Mouse (Mus musculus) small intestine, adult 2 months (tissue): Measurements from ENCODE around the gene Zmat1. TPM values are rescaled to one million over a fixed set of nuclear protein-coding genes. Genes with fewer than 3 reads are reported as not detected.

ENCODE experiments used
- H3K27ac ChIP-seq: fragments of 200-500 bp; 2 replicates; pipeline ENCODE4 v1.5.1; 2012; ENCODE audit warnings: low read depth, low read length, control low read depth, inconsistent platforms; ENCODE audit not compliant: insufficient read depth
- H3K27me3 ChIP-seq: fragments of 200-500 bp; 2 replicates; pipeline ENCODE4 v1.6.1; 2012; ENCODE audit warnings: mild to moderate bottlenecking, moderate library complexity, low read length, inconsistent platforms; ENCODE audit not compliant: control insufficient read depth, insufficient read depth
- H3K36me3 ChIP-seq: fragments of 200-500 bp; 2 replicates; pipeline ENCODE4 v1.6.1; 2012; ENCODE audit warnings: mild to moderate bottlenecking, low read length, control low read depth, inconsistent platforms; ENCODE audit not compliant: control insufficient read depth, insufficient read depth
- H3K4me1 ChIP-seq: fragments of 200-500 bp; 2 replicates; pipeline ENCODE4 v1.6.1; 2012; ENCODE audit warnings: low read length, inconsistent platforms, mixed read lengths; ENCODE audit not compliant: control insufficient read depth, insufficient read depth, insufficient read length
- H3K4me3 ChIP-seq: fragments of 200-500 bp; 2 replicates; pipeline ENCODE4 v1.5.1; 2012; ENCODE audit warnings: low read depth, mild to moderate bottlenecking, control low read depth, inconsistent platforms, low read length, moderate library complexity
- CTCF ChIP-seq: fragments of 200-500 bp; IDR thresholded peaks from 2 replicates; pipeline ENCODE4 v1.5.1; 2012; ENCODE audit warnings: low read depth, mild to moderate bottlenecking, control low read depth, inconsistent platforms, low read length, moderate library complexity, mixed read lengths; ENCODE audit not compliant: insufficient replicate concordance, insufficient read length; ENCODE audit errors: extremely low read depth
- POLR2A ChIP-seq: fragments of 200-500 bp; IDR thresholded peaks from 2 replicates; pipeline ENCODE4 v1.6.1; 2012; ENCODE audit warnings: low read depth, mild to moderate bottlenecking, control low read depth, inconsistent platforms, low read length, moderate library complexity
- WGBS: fragments of 180-500 bp; shearing (Covaris S2); methylation state at CpG from one replicate; pipeline ENCODE4 v1.1.7; 2018; 5-methylcytosine and 5-hydroxymethylcytosine counted together
- polyA plus RNA-seq: library from polyadenylated mRNA; depleted of rRNA; stranded (reverse); fragments of >200 nt; gene quantifications from 2 replicates; pipeline ENCODE4 v1.2.3, GENCODE M21; 2012; rRNA removed

The Zmat1 gene
- polyA plus RNA-seq, 1 experiment = 0.20 TPM

- WGBS = 56% methylated on average over 38 of the region's 53 CpGs
- no peaks in the 10 kb centered on the region for H3K36me3 ChIP-seq
These were observed 45.5 kb downstream of the Zmat1 start for GRCm38 (mm10) chrX:134963305-134964094.

GRCm38 (mm10) chrX:134930361-134930760 is 78.6 kb downstream of the Zmat1 start:
- 31% methylated on average over 5 of the region's 5 CpGs for WGBS
- no peaks in the 10 kb centered on the region for H3K4me1 ChIP-seq
- TF ChIP-seq CTCF (no peak), POLR2A (no peak)
- no peak overlapping the region for H3K27ac ChIP-seq
- H3K36me3 ChIP-seq = no peaks in the 10 kb centered on the region
- H3K4me3 ChIP-seq = no peak overlapping the region
- no peaks in the 10 kb centered on the region for H3K27me3 ChIP-seq

More at GRCm38 (mm10) chrX:134963305-134964094, 45.5 kb downstream of the Zmat1 start:
- Histone ChIP-seq H3K4me3 (peak overlapping the region; percentile 50), H3K27ac (no peak overlapping the region), H3K4me1 (0 out of 2 replicates have a peak, but pooled peaks cover 3% of the 10 kb centered on the region), H3K27me3 (no peaks in the 10 kb centered on the region)
- TF ChIP-seq CTCF (no peak), POLR2A (no peak)

GRCm38 (mm10) chrX:134929927-134930326 is 79.1 kb downstream of the Zmat1 start:
- no peak overlapping the region for H3K4me3 ChIP-seq
- no peak overlapping the region for H3K27ac ChIP-seq
- H3K27me3 ChIP-seq = no peaks in the 10 kb centered on the region
- 73% methylated on average over 5 of the region's 5 CpGs for WGBS
- no peaks in the 10 kb centered on the region for H3K36me3 ChIP-seq
- H3K4me1 ChIP-seq = no peaks in the 10 kb centered on the region
- TF ChIP-seq POLR2A = no peak
- no peak for TF ChIP-seq CTCF

GRCm38 (mm10) chrX:134925058-134925457 is 84.0 kb downstream of the Zmat1 start:
- Histone ChIP-seq H3K4me1 (no peaks in the 10 kb centered on the region), H3K36me3 (no peaks in the 10 kb centered on the region), H3K27ac (no peak overlapping the region), H3K27me3 (no peaks in the 10 kb centered on the region), H3K4me3 (no peak overlapping the region)
- TF ChIP-seq POLR2A (no peak), CTCF (no peak)

- Histone ChIP-seq H3K4me1 (no peaks in the 10 kb centered on the region), H3K4me3 (no peak overlapping the region), H3K27me3 (no peaks in the 10 kb centered on the region), H3K27ac (no peak overlapping the region), H3K36me3 (no peaks in the 10 kb centered on the region)
- TF ChIP-seq POLR2A = no peak
- no peak for TF ChIP-seq CTCF
- WGBS = 47% methylated on average over 7 of the region's 7 CpGs
These were observed 85.2 kb downstream of the Zmat1 start for GRCm38 (mm10) chrX:134923675-134924424.

Other genes with a start within 250 kb of the Zmat1 start
- gene Armcx2, start 200.0 kb downstream of the Zmat1 start, polyA plus RNA-seq = 2.6 and 2.7 TPM in 2 replicates
- gene Nxf2, start 44.5 kb downstream of the Zmat1 start, polyA plus RNA-seq = not detected in 2 replicates
- gene Gm15023, start 168.4 kb upstream of the Zmat1 start, polyA plus RNA-seq = not detected in 2 replicates
- 0.11 TPM in 1 of 2 replicates, not detected in the other for gene Tceal6, start 201.5 kb upstream of the Zmat1 start, polyA plus RNA-seq